Mouse (Mus musculus) embryonic facial prominence, embryonic 10.5 days (tissue): ENCODE data around the gene Glis1. TPM values are rescaled to one million over a fixed set of nuclear protein-coding genes. Genes with fewer than 3 reads are reported as not detected.

Experiments used
- DNase-seq: peaks from one replicate; pipeline ENCODE4 v3.0.0-alpha.2; 2017; ENCODE audit warnings: low spot score
- H3K27ac ChIP-seq: fragments of 300-500 bp; sonication (generic); replicated peaks from 2 replicates; pipeline ENCODE4 v1.5.1; 2016; ENCODE audit warnings: mild to moderate bottlenecking
- H3K27me3 ChIP-seq: fragments of 300-500 bp; sonication (generic); replicated peaks from 2 replicates; pipeline ENCODE4 v1.6.1; 2016; ENCODE audit warnings: low read depth, mild to moderate bottlenecking; ENCODE audit not compliant: poor library complexity, severe bottlenecking
- H3K36me3 ChIP-seq: fragments of 300-500 bp; sonication (generic); replicated peaks from 2 replicates; pipeline ENCODE4 v1.6.1; 2016; ENCODE audit warnings: mild to moderate bottlenecking, moderate library complexity
- H3K4me1 ChIP-seq: fragments of 300-500 bp; sonication (generic); 2 replicates; pipeline ENCODE4 v1.6.1; 2016
- H3K4me3 ChIP-seq: fragments of 300-500 bp; sonication (generic); 2 replicates; pipeline ENCODE4 v1.5.1; 2016; ENCODE audit warnings: mild to moderate bottlenecking, moderate library complexity
- H3K9me3 ChIP-seq: fragments of 300-500 bp; sonication (generic); 2 replicates; pipeline ENCODE4 v1.6.1; 2016; ENCODE audit warnings: mild to moderate bottlenecking
- WGBS: fragments of 180-500 bp; shearing (Covaris S2); methylation state at CpG from one replicate; pipeline ENCODE4 v1.1.7; 2016; 5-methylcytosine and 5-hydroxymethylcytosine counted together
- polyA plus RNA-seq: library from polyadenylated mRNA; unstranded; fragments of >200 nt; fragmentation: Nextera tagmentation; extraction: Ambion mirVana; gene quantifications from 2 replicates; pipeline ENCODE4 v1.2.1, GENCODE M21; 2016

Glis1 gene
- polyA plus RNA-seq, 1 experiment from 2014 or later: 7.3 TPM

DNA sequence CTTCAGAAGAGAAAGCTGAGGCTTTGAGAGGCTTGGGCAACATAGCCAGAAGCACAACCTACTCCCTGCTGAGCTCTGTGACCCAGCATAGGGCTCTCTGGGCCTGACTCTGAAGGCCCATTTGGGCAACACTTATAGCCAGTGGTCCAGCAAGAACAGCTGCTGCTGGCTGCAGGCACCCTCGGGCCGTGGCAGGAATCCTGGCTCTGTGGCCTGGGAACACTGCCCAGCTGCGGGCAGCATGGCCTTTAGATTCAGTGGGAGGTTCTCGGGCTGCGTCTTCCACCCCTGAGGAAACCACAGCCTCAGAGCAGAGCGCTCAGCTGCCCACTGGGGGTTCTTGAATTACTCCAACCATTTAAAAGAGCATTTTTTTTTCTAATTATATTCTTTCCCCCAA, 189.5 kb downstream of the Glis1 start:
- H3K27me3 ChIP-seq: peaks cover 47% of the 10 kb centered on the region
- H3K36me3 ChIP-seq: no peaks in the 10 kb centered on the region
- H3K4me1 ChIP-seq: peaks cover 51% of the 10 kb centered on the region
- H3K9me3 ChIP-seq: no peaks in the 10 kb centered on the region
- peak overlapping the region; percentile 71; the same call in 1 of the 2 replicates for H3K27ac ChIP-seq
- H3K4me3 ChIP-seq: no peak overlapping the region
- WGBS: 72% methylated on average over 6 of the region's 6 CpGs
- no peak for DNase-seq

DNA sequence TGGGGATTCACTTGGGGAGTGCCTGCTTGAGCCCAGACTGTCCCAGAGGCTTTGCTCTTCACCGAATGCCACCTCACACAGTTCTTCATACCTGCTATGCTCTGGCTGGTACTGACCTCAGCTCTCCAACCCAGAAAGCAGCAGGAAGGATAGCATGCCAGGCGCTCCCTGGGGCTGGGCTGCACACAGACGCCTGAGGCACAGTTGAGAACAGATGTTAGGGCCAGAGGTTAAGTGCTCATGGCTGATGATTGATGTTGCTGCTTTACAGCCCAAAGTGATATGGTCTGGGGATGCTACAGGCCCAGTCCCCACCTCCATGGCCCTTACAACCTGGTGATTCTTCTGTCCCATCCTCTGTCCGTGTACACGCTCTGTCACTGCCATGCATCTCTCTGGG, 190.6 kb downstream of the Glis1 start:
- Histone ChIP-seq H3K4me3 (no peak overlapping the region), H3K4me1 (peaks cover 55% of the 10 kb centered on the region), H3K36me3 (no peaks in the 10 kb centered on the region), H3K27me3 (peaks cover 56% of the 10 kb centered on the region), H3K27ac (peak overlapping the region; percentile 71), H3K9me3 (no peaks in the 10 kb centered on the region)
- 56% methylated on average over 5 of the region's 5 CpGs for WGBS
- peak; percentile 60 for DNase-seq

DNA sequence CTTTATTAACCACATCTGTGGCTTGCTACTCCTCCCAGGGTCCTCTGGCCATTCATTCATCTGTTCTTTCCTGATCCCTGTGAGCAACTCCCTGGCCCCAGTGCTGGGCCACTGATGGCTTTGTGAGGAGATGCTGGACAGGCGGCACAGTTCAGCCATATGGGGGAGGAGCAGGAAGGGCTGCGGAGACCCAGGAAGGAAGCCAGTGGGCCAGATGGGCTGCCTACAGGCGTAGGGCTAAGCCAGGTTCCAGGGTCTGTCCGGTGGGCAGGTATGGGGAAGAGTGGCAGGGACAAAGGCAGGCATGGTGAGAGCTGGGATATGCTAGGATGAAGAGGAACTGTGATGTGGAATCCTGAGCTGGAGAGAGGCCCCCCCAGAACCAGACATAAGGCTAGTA, 193.8 kb downstream of the Glis1 start:
- Histone ChIP-seq H3K36me3 (no peaks in the 10 kb centered on the region), H3K27me3 (peaks cover 73% of the 10 kb centered on the region), H3K4me1 (peaks cover 51% of the 10 kb centered on the region), H3K27ac (peak overlapping the region; percentile 21; the same call in 1 of the 2 replicates), H3K9me3 (no peaks in the 10 kb centered on the region), H3K4me3 (no peak overlapping the region)
- 84% methylated on average over 4 of the region's 4 CpGs for WGBS
- DNase-seq: no peak

DNA sequence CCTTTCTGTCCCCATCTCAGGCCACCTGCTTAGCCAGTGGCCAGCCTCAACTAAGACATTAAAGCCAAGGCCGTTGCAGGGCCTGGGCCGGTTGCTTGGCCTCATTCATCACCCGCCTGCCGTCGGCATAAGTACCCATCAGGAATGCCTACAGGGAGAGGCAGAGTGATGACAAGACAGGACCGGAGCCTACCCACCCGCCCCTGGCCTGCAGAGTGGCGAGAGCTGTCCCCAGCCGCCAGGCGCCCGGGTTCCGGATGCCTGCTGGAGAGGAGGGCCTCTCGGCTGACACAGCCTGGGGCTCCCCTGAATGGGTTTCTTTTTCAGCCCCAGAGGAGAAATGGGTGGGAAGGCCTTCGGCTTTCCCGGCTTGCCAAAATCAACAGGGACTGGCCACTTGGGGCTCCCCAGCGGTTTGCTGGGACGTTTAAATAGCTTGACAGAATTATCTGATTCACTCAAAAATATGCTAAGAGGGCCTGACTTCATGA, 194.6 kb downstream of the Glis1 start:
- Histone ChIP-seq H3K4me1 (peaks cover 52% of the 10 kb centered on the region), H3K4me3 (no peak overlapping the region), H3K36me3 (no peaks in the 10 kb centered on the region), H3K9me3 (no peaks in the 10 kb centered on the region), H3K27me3 (peaks cover 70% of the 10 kb centered on the region), H3K27ac (peak overlapping the region; percentile 37; the same call in 1 of the 2 replicates)
- 77% methylated on average over 17 of the region's 17 CpGs for WGBS
- DNase-seq: no peak

DNA sequence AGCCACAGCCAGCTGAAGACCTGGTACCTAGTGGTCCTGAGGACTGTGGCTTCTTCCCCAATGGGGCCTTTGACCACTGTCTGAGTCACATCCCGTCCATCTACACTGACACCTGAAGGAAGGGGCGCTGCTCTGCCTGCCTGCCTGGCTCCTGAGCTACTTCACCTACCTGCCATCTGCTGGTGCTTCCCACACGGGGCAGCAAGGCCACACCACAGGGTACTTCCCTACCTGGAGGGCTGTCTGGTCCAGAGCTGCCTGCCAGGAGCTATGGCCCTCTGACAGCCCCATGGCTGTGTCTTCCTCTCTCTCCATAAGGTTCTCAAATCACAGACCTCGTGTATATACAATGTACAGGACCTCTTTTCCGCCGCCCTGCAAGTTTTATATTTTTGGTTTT, 200.2 kb downstream of the Glis1 start:
- 75% methylated on average over 6 of the region's 6 CpGs for whole genome bisulfite sequencing
- no peak overlapping the region for H3K27ac ChIP-seq

DNA sequence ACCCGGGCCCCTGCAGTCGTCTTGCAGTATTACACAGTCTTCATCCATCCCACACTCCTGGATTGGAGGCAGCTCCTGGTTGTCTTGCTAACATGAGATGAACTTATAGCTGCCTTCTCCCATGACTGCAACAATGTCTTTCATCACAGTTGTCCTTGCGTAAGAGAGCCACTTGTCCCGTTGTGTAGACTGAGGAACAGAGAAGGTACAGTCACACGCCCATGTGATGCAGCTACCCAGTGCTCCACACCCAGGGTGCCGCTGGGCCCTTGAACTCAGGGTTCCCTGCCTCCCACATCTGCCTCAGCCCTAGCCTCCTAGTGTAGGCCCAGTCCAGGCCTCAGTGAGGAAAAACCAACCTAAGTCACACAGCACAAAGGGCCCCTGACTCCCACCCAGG, 201.7 kb downstream of the Glis1 start:
- H3K4me3 ChIP-seq: no peak overlapping the region
- H3K9me3 ChIP-seq: no peaks in the 10 kb centered on the region
- H3K36me3 ChIP-seq: no peaks in the 10 kb centered on the region
- no peak for DNase-seq
- 0 out of 2 replicates have a peak overlapping the region, but pooled peaks have one; percentile 44 for H3K27ac ChIP-seq
- 73% methylated on average over 6 of the region's 6 CpGs for WGBS
- peaks cover 52% of the 10 kb centered on the region for H3K4me1 ChIP-seq
- peaks cover 27% of the 10 kb centered on the region for H3K27me3 ChIP-seq

More for the DNA sequence above, 200.2 kb downstream of the Glis1 start:
- DNase-seq: no peak
- H3K4me3 ChIP-seq: no peak overlapping the region
- no peaks in the 10 kb centered on the region for H3K36me3 ChIP-seq
- peaks cover 49% of the 10 kb centered on the region for H3K4me1 ChIP-seq
- H3K27me3 ChIP-seq: peaks cover 39% of the 10 kb centered on the region
- no peaks in the 10 kb centered on the region for H3K9me3 ChIP-seq

DNA sequence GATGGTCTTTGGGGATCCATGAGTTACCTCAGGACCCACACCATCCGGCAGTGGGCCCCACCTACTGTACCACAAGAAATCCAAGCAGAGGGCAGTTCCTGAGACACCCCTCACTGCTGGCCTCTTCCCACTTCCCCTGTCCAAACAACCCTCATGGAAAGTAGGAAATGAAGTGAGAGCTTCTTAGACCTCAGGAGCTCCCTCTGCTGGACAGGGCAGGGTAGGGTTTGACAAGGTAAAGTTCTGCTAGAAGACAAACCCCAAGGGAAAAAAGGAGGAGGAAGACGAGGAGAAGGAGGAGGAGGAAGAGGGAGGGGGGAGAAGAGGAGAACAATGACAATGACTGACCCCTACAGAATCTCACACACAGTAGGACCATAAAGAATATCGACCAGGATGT, 203.3 kb downstream of the Glis1 start:
- Histone ChIP-seq H3K4me3 (no peak overlapping the region), H3K27me3 (peaks cover 14% of the 10 kb centered on the region), H3K27ac (no peak overlapping the region), H3K4me1 (peaks cover 52% of the 10 kb centered on the region), H3K9me3 (no peaks in the 10 kb centered on the region), H3K36me3 (no peaks in the 10 kb centered on the region)
- peak; percentile 37 for DNase-seq
- 55% methylated on average over 3 of the region's 3 CpGs for WGBS

DNA sequence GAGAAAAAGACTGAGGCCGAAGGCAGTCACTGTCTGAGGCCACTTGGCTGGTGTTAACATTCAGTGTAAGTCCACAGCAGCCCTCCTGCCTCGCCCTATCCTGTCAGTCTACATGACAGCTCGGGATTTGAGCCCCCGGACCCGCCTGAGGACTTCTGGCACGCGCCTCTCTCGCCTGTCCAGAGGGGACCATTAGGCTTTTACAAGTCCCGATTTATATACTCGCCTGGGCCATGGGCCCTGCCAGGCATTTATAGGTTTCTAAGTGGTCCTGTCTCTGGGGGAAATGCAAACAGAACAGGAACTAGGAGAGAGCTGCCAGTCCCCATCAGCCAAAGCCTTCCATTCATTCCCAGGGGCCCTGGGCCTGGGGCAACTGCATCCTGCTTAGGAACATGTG, 203.9 kb downstream of the Glis1 start:
- Histone ChIP-seq H3K36me3 (no peaks in the 10 kb centered on the region), H3K27me3 (peaks cover 14% of the 10 kb centered on the region), H3K27ac (no peak overlapping the region), H3K4me1 (peaks cover 48% of the 10 kb centered on the region), H3K4me3 (no peak overlapping the region), H3K9me3 (no peaks in the 10 kb centered on the region)
- 85% methylated on average over 10 of the region's 10 CpGs for WGBS
- DNase-seq: no peak

DNA sequence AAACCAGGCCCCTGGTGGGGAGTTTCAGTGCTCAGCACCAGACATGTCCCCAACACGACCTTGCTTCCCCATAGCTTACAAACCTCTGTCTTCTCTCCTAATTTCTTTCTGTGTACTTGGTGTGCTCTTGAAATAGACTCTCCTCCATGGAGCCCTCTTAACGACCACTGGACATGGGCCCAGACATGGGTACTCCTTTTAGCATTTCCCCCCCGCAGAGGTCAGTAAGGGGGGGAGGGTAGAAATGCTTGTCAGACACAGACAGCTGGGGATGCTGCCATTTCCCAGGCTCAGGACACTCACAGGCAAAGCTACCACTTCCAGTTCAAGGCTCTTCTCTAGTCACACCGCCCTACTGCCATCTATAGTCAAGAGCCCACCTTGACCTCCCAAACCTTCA, 207.2 kb downstream of the Glis1 start:
- Histone ChIP-seq H3K9me3 (no peaks in the 10 kb centered on the region), H3K27me3 (no peaks in the 10 kb centered on the region), H3K27ac (no peak overlapping the region), H3K36me3 (no peaks in the 10 kb centered on the region), H3K4me3 (no peak overlapping the region), H3K4me1 (peaks cover 20% of the 10 kb centered on the region)
- no peak for DNase-seq
- WGBS: 75% methylated on average over 4 of the region's 4 CpGs

DNA sequence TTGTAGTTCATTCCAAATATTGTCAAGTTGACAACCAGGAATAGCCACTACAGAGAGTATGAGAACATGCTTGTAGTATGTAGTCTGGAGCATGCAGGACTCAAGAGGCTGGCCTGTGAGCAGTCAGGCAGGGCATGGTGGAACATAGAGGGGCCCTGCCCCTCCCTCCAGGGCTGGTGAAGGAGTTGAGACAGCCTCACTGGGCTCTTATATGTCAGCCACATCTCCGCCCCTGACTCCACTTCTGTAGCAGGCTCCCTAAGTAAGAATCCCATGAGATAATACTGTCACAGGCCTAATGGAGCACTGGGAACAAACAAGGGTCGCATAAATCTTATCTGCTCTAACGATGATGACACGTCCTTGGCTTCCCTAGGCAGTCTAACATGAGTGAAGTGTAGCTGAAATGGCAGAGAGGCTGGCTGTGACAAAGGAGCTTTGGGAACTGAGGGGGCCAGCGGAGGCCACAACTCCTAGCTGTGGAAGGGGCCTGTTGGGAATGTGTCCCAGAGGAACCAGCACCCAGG, 214.6 kb downstream of the Glis1 start:
- no peaks in the 10 kb centered on the region for H3K36me3 ChIP-seq
- peaks cover 28% of the 10 kb centered on the region for H3K4me1 ChIP-seq
- no peak for DNase-seq
- H3K4me3 ChIP-seq: no peak overlapping the region
- H3K9me3 ChIP-seq: no peaks in the 10 kb centered on the region
- H3K27ac ChIP-seq: no peak overlapping the region
- H3K27me3 ChIP-seq: peaks cover 33% of the 10 kb centered on the region
- 87% methylated on average over 5 of the region's 5 CpGs for WGBS

DNA sequence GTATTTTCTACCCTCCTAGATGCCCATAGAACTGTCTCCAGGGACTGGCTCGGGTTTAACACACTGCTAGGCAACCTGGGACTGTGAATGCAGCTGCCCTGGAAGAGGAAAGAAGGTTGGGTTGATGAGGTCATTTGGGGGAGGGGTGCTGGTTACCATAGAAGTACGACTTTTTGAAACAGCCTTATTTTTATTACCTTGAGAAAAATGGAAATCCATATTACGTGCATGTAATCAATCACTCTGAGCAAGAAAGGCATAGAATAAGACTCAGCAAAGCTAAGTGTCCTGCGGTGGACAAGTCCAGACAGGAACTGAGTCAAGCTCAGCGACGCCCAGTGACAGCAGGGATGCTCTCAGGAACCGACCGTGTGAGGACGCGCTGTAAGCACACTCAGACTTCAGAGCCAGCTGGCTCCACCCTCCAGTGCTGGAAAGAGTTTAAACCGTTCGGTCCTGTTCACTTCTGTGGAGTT, 216.7 kb downstream of the Glis1 start:
- WGBS: 35% methylated on average over 12 of the region's 12 CpGs
- Histone ChIP-seq H3K27me3 (peaks cover 51% of the 10 kb centered on the region), H3K36me3 (no peaks in the 10 kb centered on the region), H3K27ac (no peak overlapping the region; the same call in 1 of the 2 replicates), H3K9me3 (no peaks in the 10 kb centered on the region), H3K4me3 (no peak overlapping the region), H3K4me1 (peaks cover 28% of the 10 kb centered on the region)
- peak; percentile 33 for DNase-seq

DNA sequence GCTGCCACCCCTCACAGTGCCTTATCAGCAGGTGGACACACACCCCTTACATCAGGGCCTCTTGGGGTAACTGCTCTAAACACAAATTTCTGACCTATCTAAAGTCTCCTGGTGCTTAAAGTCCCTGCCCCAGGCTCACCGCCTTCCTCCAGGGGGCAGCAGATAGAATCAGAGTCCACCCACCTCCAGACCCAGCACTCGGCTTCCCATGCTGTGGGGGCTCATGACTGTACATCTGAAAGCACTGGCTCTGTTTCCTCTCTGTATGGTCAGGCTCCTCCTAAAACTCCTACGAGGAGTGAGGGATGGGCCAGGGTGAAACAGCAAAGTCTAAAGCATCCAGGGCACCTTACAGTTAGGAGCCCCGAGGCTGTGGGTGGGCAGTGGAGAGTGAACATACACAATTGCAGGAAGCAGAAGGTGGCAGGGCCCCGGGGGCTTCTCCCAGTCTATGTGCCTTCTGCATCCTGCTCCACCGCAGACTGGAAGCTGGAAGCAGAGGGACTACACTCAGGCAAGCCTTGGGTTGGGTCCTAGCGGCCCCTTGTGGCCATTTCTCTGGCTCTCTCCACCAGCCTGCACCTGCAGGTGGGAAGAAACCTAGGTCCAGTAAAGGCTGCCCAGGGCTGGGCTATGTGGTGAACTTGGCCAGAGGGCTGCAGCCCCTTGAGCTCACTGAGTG, 218.3 kb downstream of the Glis1 start:
- Histone ChIP-seq H3K4me3 (0 out of 2 replicates have a peak overlapping the region, but pooled peaks have one; percentile 30), H3K36me3 (no peaks in the 10 kb centered on the region), H3K27me3 (peaks cover 58% of the 10 kb centered on the region), H3K4me1 (peaks cover 30% of the 10 kb centered on the region), H3K9me3 (no peaks in the 10 kb centered on the region), H3K27ac (peak overlapping the region; percentile 54)
- WGBS: 15% methylated on average over 7 of the region's 7 CpGs
- DNase-seq: peak; percentile 88

DNA sequence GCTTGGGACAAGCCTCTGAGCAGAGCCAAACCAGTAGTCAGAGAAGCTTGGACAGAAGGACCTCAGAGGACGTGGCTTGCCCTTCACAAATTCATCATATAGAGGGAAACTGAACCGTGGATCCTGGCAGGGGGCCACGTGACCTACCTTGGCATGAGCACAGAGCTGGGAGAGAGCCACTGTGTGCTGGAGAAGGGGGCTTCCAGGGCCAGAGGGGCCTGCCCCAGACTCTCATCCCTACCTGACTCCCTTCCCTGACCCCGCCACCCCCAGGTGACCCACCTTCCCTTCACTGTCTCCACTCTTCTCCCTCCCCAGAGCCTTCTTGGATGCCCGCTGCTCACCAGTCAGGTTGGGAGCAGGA, 218.9 kb downstream of the Glis1 start:
- Histone ChIP-seq H3K27me3 (peaks cover 58% of the 10 kb centered on the region), H3K27ac (no peak overlapping the region), H3K4me3 (no peak overlapping the region), H3K4me1 (peaks cover 30% of the 10 kb centered on the region), H3K36me3 (no peaks in the 10 kb centered on the region), H3K9me3 (no peaks in the 10 kb centered on the region)
- DNase-seq: no peak
- 70% methylated on average over 5 of the region's 5 CpGs for WGBS
